ENCODE assay signal across 13 mouse cellular contexts in genomic region chr7:16937312-16937711, GRCm38 (mm10). TPM values are rescaled to one million over a fixed set of nuclear protein-coding genes. Genes with fewer than 3 reads are reported as not detected.
DNase-seq lines count a peak whose midpoint lies in the region; ATAC-seq and TF ChIP-seq lines count a peak whose summit lies in the region.
"Had no signal": no experiment of that assay in that cellular context is flagged by ENCODE, and none has a peak within 500 bp of the region (broad histone marks: within the 10 kb centered on the region; RNA-seq: fewer than 3 reads in every experiment).

No protein-coding gene starts in this region.

- TF ChIP-seq CTCF in kidney, postnatal 0 days (IDR thresholded peaks at IDR 0.05; ENCODE audit: low read depth), result peak; percentile 43; the same call in 1 of the 2 replicates
- TF ChIP-seq CTCF in cortical plate, adult 2 months (IDR thresholded peaks at IDR 0.05; ENCODE audit: extremely low read depth, insufficient read depth, low read length), result peak; percentile 26; the same call in 1 of the 2 replicates

- no peak for ATAC-seq in kidney, postnatal 0 days (replicated peaks; ENCODE audit: low FRiP score, low read depth)

- H3K4me1 ChIP-seq in kidney, postnatal 0 days (replicated peaks; ENCODE audit: insufficient read depth, low read length), result no peaks in the 10 kb centered on the region
- peaks cover 9% of the 10 kb centered on the region for H3K4me1 ChIP-seq in cortical plate, adult 2 months (ENCODE audit: control insufficient read depth, insufficient read depth, low read length)

- TF ChIP-seq POLR2A in cortical plate, adult 2 months (IDR thresholded peaks at IDR 0.05; ENCODE audit: extremely low read depth, insufficient read depth, low read length), result no peak

- H3K9ac ChIP-seq in kidney, postnatal 0 days (ENCODE audit: low read depth, low read length), result no peak overlapping the region
- H3K9ac ChIP-seq: kidney, embryonic 15.5 days; limb, embryonic 12.5 days; midbrain, embryonic 12.5 days had no signal

- H3K4me3 ChIP-seq in kidney, postnatal 0 days (replicated peaks; ENCODE audit: low read depth, low read length), result no peak overlapping the region
- no peak overlapping the region for H3K4me3 ChIP-seq in cortical plate, adult 2 months (ENCODE audit: insufficient read depth, low read length)
- H3K4me3 ChIP-seq: erythroblast, embryonic 14.5 days; heart, embryonic 10.5 days; kidney, embryonic 15.5 days; limb, embryonic 12.5 days; midbrain, embryonic 12.5 days had no signal

- no peaks in the 10 kb centered on the region for H3K36me3 ChIP-seq in kidney, postnatal 0 days (ENCODE audit: insufficient read depth, low read length)
- H3K36me3 ChIP-seq: heart, embryonic 10.5 days; kidney, embryonic 15.5 days; limb, embryonic 12.5 days; midbrain, embryonic 12.5 days had no signal

- no peaks in the 10 kb centered on the region for H3K9me3 ChIP-seq in kidney, postnatal 0 days (replicated peaks; ENCODE audit: low read length)
- H3K9me3 ChIP-seq: heart, embryonic 10.5 days; kidney, embryonic 15.5 days; limb, embryonic 12.5 days; midbrain, embryonic 12.5 days had no signal

- no peak overlapping the region for H3K4me2 ChIP-seq in kidney, postnatal 0 days (ENCODE audit: low read length)
- H3K4me2 ChIP-seq: kidney, embryonic 15.5 days; limb, embryonic 12.5 days; midbrain, embryonic 12.5 days had no signal

- DNase-seq in adrenal gland, postnatal 10 days, result peak; percentile 15
- no peak for DNase-seq in adrenal gland, postnatal 4 days (ENCODE audit: low spot score in 2 of 2)
- no peak for DNase-seq in kidney, postnatal 0 days (ENCODE audit: low spot score)
- DNase-seq in kidney, postnatal 36 days, result no peak
- DNase-seq in 416B (ENCODE audit: low read depth), result peak; percentile 40
- no peak for DNase-seq in neural tube, embryonic 10.5 days (ENCODE audit: extremely low spot score, low spot score)
- DNase-seq in retina, postnatal 1 day, result no peak

- no peak overlapping the region for H3K27ac ChIP-seq in kidney, postnatal 0 days
- H3K27ac ChIP-seq in cortical plate, adult 2 months (ENCODE audit: insufficient read depth, low read length), result no peak overlapping the region
- H3K27ac ChIP-seq: heart, embryonic 10.5 days; kidney, embryonic 15.5 days; limb, embryonic 12.5 days had no signal

- H3K27me3 ChIP-seq in kidney, postnatal 0 days (ENCODE audit: insufficient read depth, low read length), result no peaks in the 10 kb centered on the region
- H3K27me3 ChIP-seq: kidney, embryonic 15.5 days; midbrain, embryonic 12.5 days had no signal

- WGBS in kidney, postnatal 0 days, result 50% methylated on average over 4 of the region's 4 CpGs

RNA-seq across cellular contexts. Expression of gene Pnmal2, which starts 7.2 kb away (rescaled TPM):
- 10 to 100 TPM; 18.3 to 23.9 TPM for total RNA-seq in adrenal gland, postnatal 10 days (2021)
- 10 to 100 TPM; 40.7 to 42.6 TPM for total RNA-seq in adrenal gland, postnatal 4 days (2021)
- polyA plus RNA-seq in kidney, postnatal 0 days (2015; fragmentation: Nextera tagmentation; extraction: Ambion mirVana), result 7.0 and 8.1 TPM in 2 replicates
- 89.8 and 103 TPM in 2 replicates for polyA plus RNA-seq in cortical plate, adult 2 months (2012; rRNA removed)
- polyA plus RNA-seq: erythroblast, embryonic 14.5 days had no signal

RNA-seq across cellular contexts. Expression of gene Calm3, which starts 13.4 kb away (rescaled TPM):
- 100 to 1,000 TPM; 224 to 252 TPM for total RNA-seq in adrenal gland, postnatal 10 days (2021)
- total RNA-seq in adrenal gland, postnatal 4 days (2021), result 100 to 1,000 TPM; 330 to 344 TPM
- polyA plus RNA-seq in kidney, postnatal 0 days (2015; fragmentation: Nextera tagmentation; extraction: Ambion mirVana), result 134 and 136 TPM in 2 replicates
- polyA plus RNA-seq in cortical plate, adult 2 months (2012; rRNA removed), result 1,956 and 2,049 TPM in 2 replicates

RNA-seq across cellular contexts. Expression of gene Pnmal1, which starts 22.2 kb away (rescaled TPM):
- total RNA-seq in adrenal gland, postnatal 10 days (2021), result 1 to 10 TPM; 4.5 to 5.1 TPM
- total RNA-seq in adrenal gland, postnatal 4 days (2021), result 1 to 10 TPM; 7.3 to 7.8 TPM
- 0.28 and 0.33 TPM in 2 replicates for polyA plus RNA-seq in kidney, postnatal 0 days (2015; fragmentation: Nextera tagmentation; extraction: Ambion mirVana)
- 60.2 and 64.8 TPM in 2 replicates for polyA plus RNA-seq in cortical plate, adult 2 months (2012; rRNA removed)
- polyA plus RNA-seq: erythroblast, embryonic 14.5 days had no signal

RNA-seq across cellular contexts. Expression of gene Ptgir, which starts 31.0 kb away (rescaled TPM):
- total RNA-seq in adrenal gland, postnatal 10 days (2021), result 1 to 10 TPM; 1.2 to 2.0 TPM
- total RNA-seq in adrenal gland, postnatal 4 days (2021), result 1 to 10 TPM; 1.7 to 2.0 TPM
- 2.2 and 2.3 TPM in 2 replicates for polyA plus RNA-seq in kidney, postnatal 0 days (2015; fragmentation: Nextera tagmentation; extraction: Ambion mirVana)
- polyA plus RNA-seq in cortical plate, adult 2 months (2012; rRNA removed), result 0.08 and 0.17 TPM in 2 replicates

RNA-seq across cellular contexts. Expression of gene Gm42372, which starts 45.6 kb away (rescaled TPM):
- total RNA-seq in adrenal gland, postnatal 10 days (2021), result 1 to 10 TPM; 1.3 to 1.8 TPM
- total RNA-seq in adrenal gland, postnatal 4 days (2021), result 1 to 10 TPM; 2.2 TPM
- 0.09 and 0.13 TPM in 2 replicates for polyA plus RNA-seq in kidney, postnatal 0 days (2015; fragmentation: Nextera tagmentation; extraction: Ambion mirVana)
- 38.9 and 42.5 TPM in 2 replicates for polyA plus RNA-seq in cortical plate, adult 2 months (2012; rRNA removed)
- polyA plus RNA-seq: erythroblast, embryonic 14.5 days had no signal

Comparison
In these comparisons a context has a peak if more than half of its experiments do, and no peak if none do; other contexts are left out.
1. DNase-seq: peak in adrenal gland, postnatal 10 days (single experiment) and 416B (single experiment); none in adrenal gland, postnatal 4 days (0 of 2), kidney, postnatal 0 days (single experiment), kidney, postnatal 36 days (0 of 2), neural tube, embryonic 10.5 days (single experiment) and retina, postnatal 1 day (single experiment).